Mouse (Mus musculus): Measurements from ENCODE around the gene Vmn1r200.
"Not testable (repeated sequence)": the region's sequence is repeated elsewhere in the genome, so short reads cannot be mapped to it uniquely, and the experiment has no call there.

The Vmn1r200 gene

DNA sequence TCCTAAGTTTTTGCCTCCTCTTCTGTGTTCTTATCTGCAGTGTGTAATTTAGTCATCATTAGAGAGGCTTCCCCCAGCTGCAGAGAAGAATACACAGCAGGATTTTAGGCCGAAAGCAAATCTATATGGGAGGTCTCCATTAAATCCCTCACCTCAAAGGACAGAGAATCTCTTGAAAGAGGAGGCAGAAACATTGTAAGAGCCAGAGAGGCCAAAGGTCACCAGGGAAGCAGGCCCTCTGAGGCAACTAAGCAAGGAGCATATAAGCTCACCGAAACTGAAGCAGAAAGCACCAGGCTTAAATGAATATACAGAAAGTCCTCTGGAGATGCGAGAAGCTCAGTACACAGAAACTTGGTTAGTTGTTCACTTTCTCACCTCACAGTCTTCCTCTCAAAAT lies at the start of gene Vmn1r200:
Vmn1r200 (plus strand) TSS at position 301 of the 400 bp plus-strand sequence.
- DNase-seq, result no peak

GRCm38 (mm10) chr13:22350064-22350463 lies 40.1 kb upstream of the Vmn1r200 start, which contains the start of gene Vmn1r198:
Gene Vmn1r198, plus strand, starts transcription at chr13:22350364.
- DNase-seq, result no peak

DNA sequence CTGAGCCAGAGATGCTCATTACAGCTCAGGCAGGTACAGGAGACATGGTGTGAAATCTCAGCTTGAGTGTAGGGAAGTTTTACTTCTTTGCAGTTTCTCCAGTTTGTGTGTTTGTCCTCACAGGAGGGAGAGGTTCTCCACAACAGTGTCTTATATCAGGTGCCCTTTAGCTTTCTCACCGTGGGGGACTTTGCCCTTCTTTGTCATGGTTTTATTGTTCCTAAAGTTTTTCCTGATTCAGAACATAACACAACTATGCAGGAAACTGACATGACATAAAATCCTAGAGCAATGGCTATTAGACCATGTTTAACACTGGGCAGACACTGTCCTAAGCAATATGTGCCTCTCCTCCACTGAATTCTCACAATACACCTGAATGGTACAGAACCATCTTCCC lies 39.4 kb upstream of the Vmn1r200 start:
- no peak for DNase-seq

GRCm38 (mm10) chr13:22379518-22379917 lies 10.7 kb upstream of the Vmn1r200 start, which contains the start of gene Vmn1r199:
Gene Vmn1r199, plus strand, starts transcription at chr13:22379818.
- no peak for DNase-seq

DNA sequence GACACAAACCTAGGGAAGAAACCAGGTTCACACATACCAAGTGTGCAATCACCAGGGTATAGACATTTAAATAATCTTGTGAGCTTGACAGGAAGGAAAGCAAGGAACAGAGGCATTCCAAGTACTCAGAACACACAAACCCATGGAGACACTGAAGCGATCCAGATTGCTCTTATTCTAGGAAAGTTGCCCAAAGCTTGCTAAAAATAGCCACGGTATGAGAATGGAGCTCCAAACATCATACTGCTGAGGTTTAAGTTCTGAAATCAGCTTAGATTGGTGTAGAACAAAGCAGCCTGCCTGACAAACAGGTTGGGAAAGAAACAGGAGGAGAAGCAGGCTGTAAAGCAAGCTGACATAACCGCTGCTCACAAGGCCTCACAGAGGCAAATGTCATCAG lies 9.0 kb upstream of the Vmn1r200 start:
- not testable (repeated sequence) for DNase-seq

- DNase-seq, result no peak
These were observed 6.8 kb upstream of the Vmn1r200 start for GRCm38 (mm10) chr13:22383401-22383800.

- DNase-seq, result no peak
These were observed 3.1 kb upstream of the Vmn1r200 start for GRCm38 (mm10) chr13:22387050-22387449.

GRCm38 (mm10) chr13:22402978-22403377 lies 12.8 kb downstream of the Vmn1r200 start:
- no peak for DNase-seq

Measured in heart, adult 11 months (tissue).